Comparison of ENCODE assay signal across 8 mouse cellular contexts in genomic region chr4:40970842-40971701, GRCm38 (mm10). TPM values are rescaled to one million over a fixed set of nuclear protein-coding genes. Genes with fewer than 3 reads are reported as not detected.
DNase-seq lines count a peak whose midpoint lies in the region; ATAC-seq and TF ChIP-seq lines count a peak whose summit lies in the region.

Gene Nfx1 (plus strand): TSS chr4:40970906.

- peak; percentile 96 for ATAC-seq in hindbrain, postnatal 0 days
- peak; percentile 95 for ATAC-seq in megakaryocyte, adult 5-6 weeks (ENCODE audit: poor library complexity, severe bottlenecking)

- peak within 1 kb of the TSS; percentile 81 for H3K9ac ChIP-seq in hindbrain, postnatal 0 days (replicated peaks; ENCODE audit: low read length)

- under 1% methylated on average over 83 of the region's 85 CpGs for WGBS in hindbrain, postnatal 0 days

- peak within 1 kb of the TSS; percentile 72 for H3K4me2 ChIP-seq in hindbrain, postnatal 0 days (ENCODE audit: low read depth, low read length)

- peaks cover 8% of the 10 kb centered on the region; the same call in 1 of the 2 replicates for H3K36me3 ChIP-seq in hindbrain, postnatal 0 days (ENCODE audit: insufficient read depth, low read length)

- H3K4me3 ChIP-seq in gastrocnemius, adult 2 months = peak within 1 kb of the TSS; percentile 68
- H3K4me3 ChIP-seq in hindbrain, postnatal 0 days (ENCODE audit: low read length) = peak within 1 kb of the TSS; percentile 79
- H3K4me3 ChIP-seq in left cerebral cortex, adult 2 months = peak within 1 kb of the TSS; percentile 95

- H3K27ac ChIP-seq in gastrocnemius, adult 2 months = peak within 1 kb of the TSS; percentile 96
- peak within 1 kb of the TSS; percentile 92 for H3K27ac ChIP-seq in hindbrain, postnatal 0 days
- H3K27ac ChIP-seq in left cerebral cortex, adult 2 months = peak within 1 kb of the TSS; percentile 98

- intact Hi-C loops in gastrocnemius, adult 2 months (cut with DNase I) = loop anchor here (2.0 kb wide), 1 partner anchor 22 kb away; the partner anchor contains the start of genes Bag1 and Chmp5
- intact Hi-C loops in left cerebral cortex, adult 2 months (cut with DNase I) = loop anchor here (1.0 to 5.0 kb wide), 2 partner anchors 23 to 151 kb away; partner anchors contain the start of genes Bag1, Chmp5 and Nol6

- H3K9me3 ChIP-seq in hindbrain, postnatal 0 days (ENCODE audit: low read length) = no peaks in the 10 kb centered on the region

- H3K27me3 ChIP-seq in hindbrain, postnatal 0 days (ENCODE audit: insufficient read depth, low read length) = no peaks in the 10 kb centered on the region

- peak; percentile 90 for DNase-seq in WW6 (ENCODE audit: low read depth, low spot score)
- DNase-seq in cerebellum, postnatal 4 days (ENCODE audit: low spot score in 2 of 2) = peak; percentile 85 to 91
- peak; percentile 97 for DNase-seq in gastrocnemius, adult 2 months
- peak; percentile 99 for DNase-seq in hindbrain, postnatal 0 days (ENCODE audit: low spot score)
- DNase-seq in left cerebral cortex, adult 2 months (ENCODE audit: extremely low spot score in 1 of 2, low spot score in 2 of 2) = peak; percentile 95 to 96
- DNase-seq in right cerebral cortex, adult 2 months (ENCODE audit: low spot score in 2 of 2) = peak; percentile 96 to 98
- DNase-seq in urinary bladder, postnatal 14 days (ENCODE audit: low spot score) = peak; percentile 96

- no peak; the same call in 1 of the 2 replicates for TF ChIP-seq CTCF in gastrocnemius, adult 2 months (IDR thresholded peaks at IDR 0.05)
- no peak for TF ChIP-seq CTCF in hindbrain, postnatal 0 days (IDR thresholded peaks at IDR 0.05; ENCODE audit: low read depth)
- no peak for TF ChIP-seq CTCF in left cerebral cortex, adult 2 months (IDR thresholded peaks at IDR 0.05)

- no peaks in the 10 kb centered on the region for H3K4me1 ChIP-seq in hindbrain, postnatal 0 days (ENCODE audit: insufficient read depth, low read length)

RNA-seq across cellular contexts. Expression of gene Nfx1, which starts in this region (rescaled TPM):
- total RNA-seq in gastrocnemius, adult 2 months (2021) = 10 to 100 TPM; 22.6 to 22.7 TPM
- total RNA-seq in hindbrain, postnatal 0 days (2014; rRNA removed) = 51.9 and 58.6 TPM in 2 replicates
- 63.8 and 66.0 TPM in 2 replicates for polyA plus RNA-seq in hindbrain, postnatal 0 days (2015; fragmentation: Nextera tagmentation; extraction: Ambion mirVana)
- total RNA-seq in left cerebral cortex, adult 2 months (2021) = 10 to 100 TPM; 69.2 to 76.6 TPM
- total RNA-seq in megakaryocyte, adult 5-6 weeks (2015) = 26.8 and 29.5 TPM in 2 replicates
- total RNA-seq in megakaryocyte, adult 5-6 weeks (2017) = 41.1 and 46.8 TPM in 2 replicates

Comparison
In these comparisons a context has a peak if more than half of its experiments do, and no peak if none do; other contexts are left out.
1. Peak in every context shown above with its lines: DNase-seq, ATAC-seq, H3K4me3 ChIP-seq and H3K27ac ChIP-seq.